Mouse (Mus musculus) telencephalon, adult 2 months (tissue): ENCODE data around the gene Dhrs4.

Experiments
- DNase-seq: peaks from one replicate; pipeline ENCODE4 v3.0.0-alpha.2; 2011; ENCODE audit warnings: low read depth, low spot score

Gene Dhrs4

DNA sequence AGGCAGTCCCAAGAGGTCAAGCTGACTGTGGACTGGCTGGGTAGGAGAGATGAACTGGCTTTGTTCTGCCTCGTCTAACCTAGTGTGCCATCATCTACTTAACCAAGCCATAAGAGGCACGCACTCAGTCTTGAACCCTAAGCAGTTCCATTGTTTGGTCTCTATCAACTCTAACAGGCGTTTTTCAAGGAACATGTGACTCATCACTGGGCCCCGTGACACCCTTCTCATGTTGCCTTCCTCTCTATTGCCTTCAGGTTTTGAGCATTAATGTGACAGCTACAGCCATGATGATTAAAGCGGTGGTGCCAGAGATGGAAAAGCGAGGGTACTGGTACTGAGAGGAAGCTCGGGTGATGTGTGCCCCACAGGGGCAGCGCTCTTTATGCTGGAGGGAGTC, 8.3 kb downstream of the Dhrs4 start:
- no peak for DNase-seq

DNA sequence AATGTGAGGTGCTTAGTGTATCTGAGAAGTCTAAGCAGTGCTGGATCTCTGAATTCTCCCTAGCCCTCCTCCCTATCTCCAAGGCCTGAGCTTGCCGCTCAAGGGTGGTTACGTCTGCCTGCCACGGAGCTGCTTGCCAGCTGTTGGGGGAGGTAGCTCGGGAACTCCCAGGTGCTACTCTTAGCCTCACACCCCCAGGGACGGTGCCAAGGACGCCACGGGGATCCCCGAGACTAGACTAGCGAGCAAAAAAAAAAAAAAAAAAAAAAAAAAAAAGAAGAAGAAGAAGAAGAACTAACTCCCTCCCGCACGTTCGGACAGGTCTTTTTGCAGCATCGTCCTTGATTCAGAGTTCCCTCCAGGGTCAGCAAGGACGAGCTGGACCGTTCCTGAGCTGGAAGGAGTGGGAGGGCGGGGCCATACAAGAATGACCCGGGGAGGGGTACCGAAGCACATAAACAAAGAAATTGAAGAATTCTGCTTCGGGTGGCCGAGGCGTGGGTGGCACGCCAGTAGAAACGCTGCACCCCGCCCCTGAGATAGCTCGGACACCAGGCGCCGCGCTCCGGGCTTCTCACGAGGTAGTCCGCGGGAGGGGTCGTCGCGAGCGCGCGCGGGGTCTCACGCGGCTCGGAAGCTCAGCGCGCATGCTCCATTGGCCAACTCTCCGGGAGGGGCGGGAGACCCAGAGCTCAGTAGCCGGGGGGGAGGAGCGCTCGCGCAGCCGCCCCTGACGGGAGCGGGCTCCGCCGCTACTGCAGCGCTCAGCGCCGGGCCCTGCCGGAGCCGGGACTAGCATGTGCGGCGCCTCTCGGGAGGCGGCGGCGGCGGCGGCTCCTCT, 12.0 kb downstream of the Dhrs4 start, which contains the start of gene Carmil3:
Gene Carmil3 (plus strand): TSS at position 291 of the 841 bp plus-strand sequence.
- no peak for DNase-seq

DNA sequence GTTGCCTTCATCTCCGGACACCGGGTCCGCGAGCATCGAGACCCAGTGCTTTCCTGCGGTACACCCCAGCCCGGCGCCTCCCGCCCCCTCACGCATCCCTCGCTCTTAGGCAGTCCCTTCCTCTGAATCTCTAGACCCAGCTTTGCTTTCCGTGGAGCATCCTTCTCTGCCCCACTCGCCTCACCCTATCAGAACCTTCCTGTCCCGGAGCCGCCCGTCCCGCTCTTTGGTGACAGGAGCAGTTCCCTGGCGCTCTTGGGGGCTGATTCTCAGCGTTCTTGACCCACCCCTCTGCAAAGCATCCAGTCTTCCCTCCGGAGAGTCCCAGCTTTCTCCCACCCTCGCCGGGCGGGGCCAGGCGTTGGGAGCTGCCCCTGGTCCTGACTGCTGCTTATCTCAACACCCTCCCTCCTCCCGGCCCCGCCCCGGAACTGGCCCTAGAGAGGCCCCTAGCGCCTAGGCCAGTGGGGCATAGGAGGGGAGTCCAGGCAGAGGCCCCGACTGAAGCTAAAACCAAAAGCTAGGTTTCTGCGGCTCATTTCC, 12.8 kb downstream of the Dhrs4 start:
- no peak for DNase-seq

DNA sequence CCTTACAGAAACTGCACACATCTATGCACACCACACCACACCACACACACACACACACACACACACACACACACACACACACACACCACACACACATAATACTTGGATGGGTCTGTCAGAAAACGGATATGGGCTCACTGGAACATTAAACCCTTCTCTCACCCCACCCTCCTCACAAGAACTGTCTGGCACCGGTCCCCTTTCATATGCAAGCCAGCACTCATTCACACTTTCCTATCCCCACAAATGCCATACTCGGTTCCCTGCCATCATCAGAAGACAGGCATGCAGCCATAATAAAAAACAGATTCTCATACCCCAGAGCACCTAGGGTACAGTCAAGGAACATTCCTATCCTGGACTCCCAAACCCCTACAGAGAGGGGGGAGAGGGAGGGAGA, 13.5 kb downstream of the Dhrs4 start:
- no peak for DNase-seq

DNA sequence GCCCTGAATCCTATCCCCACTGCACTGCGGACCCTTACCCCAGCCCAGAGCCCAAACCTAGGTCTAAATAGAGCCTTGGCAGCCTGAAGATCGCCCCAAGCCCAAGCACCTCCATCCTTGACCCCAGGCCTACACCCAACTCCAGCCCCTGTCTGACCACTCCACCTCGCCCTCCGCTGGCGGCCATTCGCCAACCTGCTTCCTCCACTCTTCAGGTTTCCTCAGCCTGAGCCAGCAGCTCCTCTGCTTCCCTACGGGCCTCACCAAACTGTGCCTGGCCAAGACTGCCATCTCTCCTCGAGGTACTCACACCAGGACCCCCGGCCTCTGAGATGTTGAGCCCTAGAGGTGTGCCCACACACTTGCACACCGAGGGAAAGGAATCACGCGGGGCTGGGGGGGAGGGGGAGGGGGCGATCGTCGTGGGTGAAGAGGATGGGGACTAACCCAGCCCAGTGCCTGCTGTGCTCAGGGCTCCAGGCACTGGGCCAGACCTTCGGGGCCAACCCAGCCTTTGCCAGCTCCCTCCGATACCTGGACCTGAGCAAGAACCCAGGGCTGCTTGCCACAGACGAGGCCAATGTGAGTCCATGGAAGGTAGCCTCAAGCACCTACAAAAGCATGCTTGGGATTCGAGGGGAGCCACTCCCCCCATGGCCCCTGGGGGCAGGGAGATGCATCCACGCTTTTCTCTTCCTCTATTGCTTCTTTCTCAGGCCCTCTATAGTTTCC, 17.1 kb downstream of the Dhrs4 start:
- no peak for DNase-seq

DNA sequence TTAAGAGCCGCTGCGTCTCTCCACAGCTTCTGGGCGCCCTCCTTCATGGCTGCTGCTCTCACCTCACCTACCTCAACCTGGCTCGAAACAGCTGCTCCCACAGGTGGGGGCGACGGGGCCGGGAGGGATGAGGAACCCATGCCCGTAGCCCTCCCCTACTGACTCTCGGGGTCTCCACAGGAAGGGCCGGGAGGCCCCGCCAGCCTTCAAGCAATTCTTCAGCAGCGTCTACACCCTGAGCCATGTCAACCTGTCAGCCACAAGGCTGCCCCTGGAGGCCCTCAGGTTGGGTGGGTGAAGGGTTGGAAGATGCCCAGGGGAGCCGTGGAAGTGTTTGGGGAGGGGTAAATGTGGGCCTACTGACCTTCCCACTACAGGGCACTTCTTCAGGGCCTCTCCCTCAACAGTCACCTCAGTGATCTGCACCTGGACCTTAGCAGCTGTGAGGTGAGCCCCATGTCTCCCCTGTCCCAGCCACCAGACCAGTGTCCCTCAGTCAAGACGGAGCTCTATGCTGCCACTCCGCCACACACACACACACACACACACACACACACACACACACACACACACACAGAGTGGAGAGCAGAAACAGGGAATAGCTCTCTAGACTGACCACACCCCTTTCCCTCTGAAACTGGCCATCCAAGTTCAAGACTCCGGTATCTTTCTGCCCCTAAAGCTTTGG, 18.3 kb downstream of the Dhrs4 start:
- DNase-seq: no peak

DNA sequence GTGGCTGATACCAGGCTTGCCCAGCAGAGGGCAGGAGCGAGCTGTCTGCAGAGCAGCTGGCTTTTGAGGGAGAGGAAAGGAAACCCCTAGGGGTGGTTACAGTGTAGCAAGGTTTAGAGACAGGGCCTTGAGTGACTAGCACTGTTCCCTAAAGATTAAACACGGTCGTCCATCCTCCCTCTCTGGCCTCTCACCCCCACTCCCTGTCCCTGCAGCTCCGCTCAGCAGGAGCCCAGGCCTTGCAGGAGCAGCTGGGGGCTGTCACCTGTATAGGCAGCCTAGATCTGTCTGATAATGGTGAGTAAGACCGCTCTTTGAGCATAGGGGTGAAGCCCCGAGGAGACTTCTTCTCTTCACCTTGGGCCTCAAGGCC, 18.9 kb downstream of the Dhrs4 start:
- DNase-seq: no peak

DNA sequence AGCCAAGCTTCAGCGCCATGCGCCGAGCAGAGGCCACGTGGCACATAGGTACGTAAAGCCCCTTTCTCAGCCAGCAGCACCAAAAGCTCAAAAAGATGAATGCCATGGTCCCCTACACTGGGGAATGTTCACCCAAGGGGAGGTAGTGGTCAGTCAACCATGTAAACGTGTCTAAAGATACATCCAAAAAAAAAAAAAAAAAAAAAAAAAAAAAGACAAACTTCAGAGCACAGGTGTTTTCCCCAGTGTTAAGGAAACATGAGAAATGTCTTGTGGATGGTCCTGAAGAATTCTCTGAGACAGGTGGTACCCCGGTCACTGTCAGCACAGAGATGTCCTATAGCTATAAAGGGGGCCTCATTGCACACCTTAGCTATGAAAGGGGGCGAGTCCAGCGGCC, 27.1 kb downstream of the Dhrs4 start:
- DNase-seq: no peak

DNA sequence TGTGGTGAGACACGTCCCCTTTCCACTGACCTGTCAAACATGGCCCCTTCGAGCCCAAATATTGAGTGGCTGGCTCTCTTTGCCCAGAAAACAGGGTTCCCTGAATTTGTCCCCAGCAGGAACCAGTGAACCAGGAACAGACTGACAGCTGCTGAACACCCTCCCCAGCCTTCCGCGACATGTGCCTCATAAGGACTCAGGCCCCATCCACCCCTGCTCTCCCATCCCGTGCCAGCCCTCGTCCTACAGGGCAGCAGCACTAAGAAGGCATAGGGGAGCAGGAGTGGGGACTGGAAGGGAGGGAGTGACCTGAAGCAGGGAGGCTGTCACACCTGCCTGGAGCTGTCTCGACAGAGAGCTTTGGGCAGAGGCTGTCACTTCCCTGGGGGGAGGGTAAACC, 29.2 kb downstream of the Dhrs4 start:
- DNase-seq: no peak

DNA sequence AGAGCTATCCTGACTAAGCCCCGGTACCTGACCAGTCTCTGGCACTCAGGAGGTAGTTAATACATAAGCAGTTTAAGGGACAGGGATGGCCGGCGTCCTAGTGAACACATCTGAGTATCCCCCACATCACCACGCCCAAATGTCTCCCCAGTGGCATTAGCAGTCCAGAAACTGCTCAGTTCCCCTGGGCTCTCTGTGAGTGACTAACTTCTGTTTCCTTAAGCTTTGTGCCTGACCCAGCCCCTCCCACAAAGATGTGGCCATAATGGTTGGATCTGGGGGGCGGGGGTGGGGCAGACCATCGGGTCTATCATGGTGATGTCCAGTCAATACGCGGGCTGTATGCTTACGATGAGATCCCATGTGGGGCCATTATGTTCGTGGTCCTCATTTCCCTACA, 31.0 kb downstream of the Dhrs4 start:
- DNase-seq: no peak

DNA sequence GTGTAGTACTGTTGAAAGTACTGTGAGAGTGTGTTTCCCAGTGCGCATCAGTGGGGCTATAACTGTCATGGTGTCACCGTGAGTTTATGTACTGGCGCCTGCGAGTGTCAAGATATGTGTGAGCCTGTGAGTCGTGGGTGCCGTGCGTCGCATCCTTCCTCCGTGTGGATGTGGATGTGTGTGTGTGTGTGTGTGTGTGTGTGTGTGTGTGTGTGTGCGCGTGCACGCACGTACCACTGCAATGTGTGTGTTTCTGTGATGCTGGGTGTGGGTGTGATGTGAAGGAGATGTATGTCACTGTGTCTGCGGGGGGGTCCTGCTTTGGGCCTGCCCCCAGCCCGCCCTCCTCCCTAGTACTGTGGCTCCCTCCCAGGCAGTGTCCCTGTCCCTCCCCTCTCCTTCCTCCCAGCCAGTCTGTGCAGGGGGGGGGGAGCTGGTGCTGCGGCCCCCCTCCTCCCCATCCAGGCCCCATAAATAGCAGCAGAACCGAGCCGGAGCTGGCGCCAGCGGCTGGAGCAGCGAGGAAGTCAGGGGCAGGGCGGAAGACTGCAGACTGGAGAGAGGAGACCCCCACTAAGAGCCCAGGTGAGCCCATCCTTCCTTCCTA, 31.7 kb downstream of the Dhrs4 start, which contains the start of gene Cpne6:
Gene Cpne6 (plus strand): TSS at position 321 of the 607 bp plus-strand sequence.
- DNase-seq: no peak

DNA sequence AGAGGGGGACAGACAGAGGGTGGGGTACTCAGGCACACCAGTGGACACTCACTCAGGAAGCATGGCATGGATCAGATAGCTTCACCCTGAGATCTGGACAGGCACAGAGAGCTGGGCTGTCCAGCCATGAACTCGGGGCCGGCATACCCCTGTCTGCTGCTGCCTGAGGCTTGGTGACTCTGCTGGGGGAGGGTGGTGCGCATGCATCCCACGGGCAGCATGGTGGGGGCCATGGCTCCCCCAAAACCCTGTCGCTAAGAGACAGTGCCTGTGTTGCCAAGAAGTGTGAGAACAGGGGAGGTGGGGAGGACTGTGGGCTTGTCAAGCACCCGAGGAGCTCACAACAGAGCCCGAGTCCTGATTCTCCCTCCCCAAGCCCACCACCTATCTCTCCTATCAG, 32.5 kb downstream of the Dhrs4 start:
- DNase-seq: no peak

DNA sequence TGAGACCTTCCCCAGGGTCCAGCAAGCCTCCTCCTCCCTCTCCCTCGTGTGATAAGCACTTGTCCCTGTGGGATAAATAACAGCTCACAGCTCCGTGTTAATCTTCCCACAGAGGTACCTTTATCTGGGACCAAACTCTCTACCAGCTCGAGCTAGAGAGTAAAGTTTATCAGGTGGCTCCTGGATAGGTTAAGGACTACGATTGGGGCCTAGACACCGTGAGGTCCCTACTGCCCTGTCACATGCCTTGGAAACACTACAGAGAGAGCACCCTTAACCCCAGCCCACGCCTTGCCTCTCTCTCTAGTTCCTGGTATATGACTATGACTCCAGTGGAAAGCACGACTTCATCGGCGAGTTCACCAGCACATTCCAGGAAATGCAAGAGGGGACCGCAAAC, 35.4 kb downstream of the Dhrs4 start:
- no peak for DNase-seq

DNA sequence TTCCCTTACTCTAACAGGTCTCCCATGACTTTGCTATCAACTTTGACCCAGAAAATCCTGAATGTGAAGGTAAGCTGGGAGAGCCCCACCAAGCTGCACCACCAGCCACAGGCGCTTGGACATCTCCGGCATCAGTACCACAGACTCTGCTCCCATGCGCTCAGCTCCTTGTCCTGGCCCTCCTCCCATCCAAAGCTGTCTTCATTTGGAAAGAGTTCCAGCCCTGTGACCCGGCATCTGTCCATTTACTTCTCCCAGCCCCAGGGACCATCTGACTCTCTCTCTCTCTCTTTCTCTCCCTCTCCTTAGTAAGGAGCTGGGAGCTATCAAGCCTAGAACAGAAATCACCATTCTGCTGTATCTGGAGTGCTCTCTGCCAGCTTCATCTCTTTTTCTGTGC, 37.3 kb downstream of the Dhrs4 start:
- DNase-seq: no peak

DNA sequence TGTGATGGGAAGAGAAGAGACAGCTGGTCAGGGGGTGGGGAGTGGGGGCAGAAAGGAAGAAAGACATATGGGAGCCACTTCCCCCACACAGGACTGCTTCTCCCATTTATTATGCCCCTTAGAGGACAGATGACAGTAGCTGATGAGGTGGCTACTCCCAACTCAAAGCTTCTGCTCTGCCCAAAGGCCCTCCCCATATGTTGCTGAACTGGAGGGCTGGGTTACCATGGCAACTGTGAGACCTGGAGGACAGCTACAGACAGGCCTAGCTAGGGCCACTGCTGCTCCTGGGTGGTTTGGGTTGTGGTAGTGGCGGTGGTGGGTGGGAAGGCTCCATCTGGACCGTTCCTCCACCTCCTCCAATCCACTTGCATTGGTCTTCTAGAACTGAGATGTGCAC, 40.3 kb downstream of the Dhrs4 start:
- DNase-seq: peak; percentile 81

DNA sequence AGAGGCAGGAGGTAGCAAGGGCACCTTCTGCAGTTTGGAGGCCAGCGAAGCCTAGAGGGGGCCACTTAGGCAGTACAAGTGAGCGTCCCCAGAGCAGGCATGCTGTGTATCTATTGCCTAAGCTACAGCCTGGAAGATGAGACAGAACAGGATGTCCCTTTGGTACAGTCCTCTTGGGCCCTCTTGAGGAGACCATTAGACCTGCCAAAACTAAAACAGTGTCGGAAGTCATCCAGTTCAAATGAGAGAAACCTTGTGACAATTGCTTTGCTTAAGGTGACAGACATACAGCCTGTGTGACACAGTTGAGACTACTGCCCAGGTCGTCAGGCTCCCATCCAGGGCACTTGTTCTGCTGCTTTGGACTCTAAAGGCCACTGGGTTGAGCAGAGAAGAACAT, 41.0 kb downstream of the Dhrs4 start:
- no peak for DNase-seq

DNA sequence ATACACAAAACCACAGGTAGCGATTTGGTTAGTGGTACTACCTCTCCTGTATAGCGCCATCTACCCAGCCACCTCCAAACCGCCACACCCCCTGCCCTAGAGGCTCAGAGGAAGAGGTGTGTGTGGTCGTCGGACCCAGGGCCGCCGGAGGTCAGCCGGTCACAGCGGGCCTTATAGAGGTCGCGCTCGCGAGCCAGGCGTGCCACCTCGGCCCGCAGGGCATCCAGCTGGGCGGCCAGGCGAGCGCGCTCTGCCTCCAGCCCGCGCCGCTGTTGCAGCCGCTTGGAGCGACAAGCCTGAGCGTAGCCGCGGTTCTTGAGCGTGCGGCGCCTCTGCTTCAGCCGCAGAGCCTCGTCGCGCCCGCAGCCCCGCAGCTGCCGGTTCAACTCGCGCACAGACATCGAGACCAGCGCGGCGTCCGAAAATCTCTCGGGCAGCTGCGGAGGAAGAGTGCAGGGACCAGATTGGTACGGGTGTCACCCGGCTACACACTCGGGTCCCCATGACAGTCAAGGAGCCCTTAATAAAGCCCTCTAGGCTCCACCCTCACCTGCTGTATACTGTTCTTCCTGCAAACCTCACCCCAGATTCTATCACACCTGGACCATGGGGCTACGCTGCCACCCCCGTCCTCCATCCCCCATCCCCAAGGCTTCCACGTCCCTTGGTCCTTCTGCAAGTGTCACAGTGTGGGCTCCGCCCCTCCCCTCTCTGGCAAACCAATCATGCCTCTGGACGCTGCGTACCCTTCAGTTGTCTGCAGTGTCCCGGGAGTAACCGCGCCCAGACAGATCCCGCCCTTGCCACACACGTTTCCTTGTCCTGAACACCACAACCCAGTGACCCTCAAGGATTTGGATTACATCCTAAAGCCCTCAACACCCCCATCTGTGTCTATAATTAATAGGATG, 42.1 kb downstream of the Dhrs4 start:
- DNase-seq: no peak

DNA sequence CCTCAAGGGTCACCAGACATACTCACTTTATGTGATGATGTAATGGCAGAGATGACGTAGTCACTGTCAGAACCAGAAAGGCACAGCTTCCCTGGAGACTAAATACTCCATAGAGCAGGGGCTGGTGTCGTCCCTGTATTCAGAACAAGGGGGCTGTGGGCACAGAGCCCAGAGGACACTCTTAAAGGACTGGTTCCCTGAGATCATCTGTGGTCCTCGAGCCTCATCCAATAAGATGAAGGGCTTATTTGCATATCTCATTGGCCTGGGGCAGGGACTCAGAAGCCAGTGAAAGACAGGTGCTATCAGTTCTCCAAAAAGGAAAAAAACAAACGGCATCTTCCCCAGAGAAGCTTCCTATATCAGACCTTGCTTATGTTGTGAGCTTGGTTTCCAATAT, 45.5 kb downstream of the Dhrs4 start:
- no peak for DNase-seq

DNA sequence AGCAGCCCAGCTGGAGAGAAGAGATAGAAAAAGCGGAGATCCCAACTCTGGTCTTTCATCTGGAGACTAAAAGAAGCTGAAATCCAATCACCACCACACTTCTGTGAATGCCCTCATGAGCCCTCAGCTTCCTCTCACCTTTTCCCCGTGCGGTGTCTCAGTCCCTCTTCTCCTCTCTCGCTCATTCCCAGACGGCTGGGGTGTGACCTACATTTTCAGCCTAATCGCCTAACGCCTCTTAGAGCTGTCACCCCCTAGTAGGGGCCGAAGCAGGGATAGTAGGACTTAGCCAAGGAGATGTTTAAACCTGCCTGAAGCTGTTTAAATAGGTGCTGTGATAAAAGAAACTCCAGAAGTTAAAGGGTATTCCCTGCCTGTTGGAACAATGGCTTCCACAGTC, 46.2 kb downstream of the Dhrs4 start, which contains the start of gene Nrl:
Gene Nrl (minus strand): TSS at position 197 of the 400 bp plus-strand sequence.
- no peak for DNase-seq

DNA sequence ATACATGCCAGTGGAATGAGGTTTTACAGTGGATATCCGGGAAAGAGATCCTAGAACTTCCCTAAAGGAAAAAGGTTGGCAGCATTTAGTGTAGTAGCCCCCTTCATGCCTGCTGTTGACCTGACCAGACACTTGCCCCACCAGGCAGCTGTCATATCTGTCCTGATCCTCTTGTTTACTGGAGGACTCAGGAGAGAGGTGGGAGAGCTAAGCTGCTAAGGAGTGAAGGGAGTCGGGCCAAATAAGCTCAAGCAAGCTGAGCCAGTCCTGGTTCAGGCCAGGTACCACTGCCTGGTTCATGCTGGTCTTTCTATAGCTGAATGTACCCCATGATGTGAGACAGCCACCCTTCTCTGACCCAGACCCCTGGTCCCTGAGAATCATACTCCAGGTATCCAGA, 48.1 kb downstream of the Dhrs4 start:
- no peak for DNase-seq

DNA sequence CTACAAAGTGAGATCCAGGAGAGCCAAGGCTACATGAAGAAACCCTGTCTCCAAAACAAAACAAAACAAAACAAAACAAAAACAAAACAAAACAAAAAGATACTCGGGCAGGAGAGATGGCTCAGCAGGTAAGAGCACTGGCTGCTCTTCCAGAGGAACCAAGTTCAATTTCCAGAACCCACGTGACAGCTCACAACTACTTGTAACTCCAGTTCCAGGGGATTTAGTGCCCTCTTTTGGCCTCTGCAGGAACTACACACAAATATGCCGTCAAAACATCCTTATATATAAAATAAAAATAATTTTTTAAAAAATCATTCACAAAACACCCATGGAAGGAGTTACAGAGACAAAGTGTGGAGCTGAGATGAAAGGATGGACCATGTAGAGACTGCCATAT, 49.4 kb downstream of the Dhrs4 start:
- no peak for DNase-seq
